Mouse (Mus musculus) neutrophil, adult 5-6 weeks (primary cell): ENCODE measurements around the gene Ltbp3. TPM values are rescaled to one million over a fixed set of nuclear protein-coding genes. Genes with fewer than 3 reads are reported as not detected.

Experiments
- ATAC-seq: fragments of 151-379, 151-347 bp; 2 replicates; pipeline ENCODE4 v1.8.0; 2017; ENCODE audit warnings: mild to moderate bottlenecking, moderate TSS enrichment; ENCODE audit not compliant: insufficient number of reproducible peaks, poor library complexity, low FRiP score, severe bottlenecking; ENCODE audit errors: extremely low read depth
- total RNA-seq: library from RNA; stranded (forward); fragments of 200-1000 nt; gene quantifications from 2 replicates; pipeline ENCODE4 v1.2.3, GENCODE M21; 2017

Gene Ltbp3
- total RNA-seq, 1 experiment from 2014 or later: 0.35 TPM

GRCm38 (mm10) chr19:5722848-5723425, 17.8 kb upstream of the Ltbp3 start:
- ATAC-seq: no peak

DNA sequence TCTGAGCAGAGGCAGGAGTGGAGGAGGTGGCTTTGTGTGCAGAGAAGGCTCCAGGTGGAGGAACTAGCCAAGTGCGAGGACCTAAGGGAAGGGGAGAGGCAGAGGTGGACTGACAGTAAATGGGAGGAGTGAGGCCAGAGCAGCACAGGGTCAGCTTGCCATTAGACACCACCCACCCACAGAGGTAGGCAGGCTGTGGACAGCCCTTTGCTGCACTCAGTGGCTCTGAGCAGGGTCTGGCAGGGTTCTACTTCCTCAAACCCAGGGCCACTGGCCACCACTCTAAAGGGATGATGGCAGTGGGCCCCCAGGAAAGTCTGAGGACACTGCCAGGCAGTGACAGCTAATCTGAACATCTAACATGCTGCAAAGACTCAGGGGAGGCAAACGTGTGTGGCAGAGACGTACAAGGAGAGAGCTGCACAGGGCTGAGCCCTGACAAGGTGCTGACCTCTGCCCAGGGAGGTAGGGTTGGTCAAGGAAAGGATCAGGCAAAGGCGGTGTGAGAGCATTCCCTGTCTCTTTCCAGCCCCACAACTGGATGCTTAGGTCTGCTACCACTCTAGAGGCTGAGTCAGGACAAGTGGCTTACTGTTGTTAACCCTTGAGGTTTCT, 16.7 kb upstream of the Ltbp3 start:
- no peak for ATAC-seq

DNA sequence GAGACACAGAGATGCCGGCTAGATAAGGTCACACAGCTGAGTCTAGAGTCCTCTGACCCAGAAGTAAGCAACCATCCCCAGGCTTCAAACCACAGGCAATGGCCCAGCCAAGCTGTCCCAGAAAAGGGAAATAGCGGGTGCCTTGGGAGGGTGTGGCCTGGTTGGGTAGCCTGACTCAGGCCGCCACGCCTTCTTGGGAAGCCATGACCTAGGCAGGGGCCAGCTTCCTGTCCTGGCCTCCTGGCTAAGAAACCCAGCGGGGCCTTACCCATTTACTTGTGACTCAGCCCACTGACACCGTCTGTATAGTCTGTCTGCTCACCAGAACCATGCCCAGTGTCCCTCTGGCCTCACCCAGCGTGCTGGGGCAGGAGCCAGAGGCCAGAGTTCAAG, 16.2 kb upstream of the Ltbp3 start:
- peak; percentile 72 for ATAC-seq

DNA sequence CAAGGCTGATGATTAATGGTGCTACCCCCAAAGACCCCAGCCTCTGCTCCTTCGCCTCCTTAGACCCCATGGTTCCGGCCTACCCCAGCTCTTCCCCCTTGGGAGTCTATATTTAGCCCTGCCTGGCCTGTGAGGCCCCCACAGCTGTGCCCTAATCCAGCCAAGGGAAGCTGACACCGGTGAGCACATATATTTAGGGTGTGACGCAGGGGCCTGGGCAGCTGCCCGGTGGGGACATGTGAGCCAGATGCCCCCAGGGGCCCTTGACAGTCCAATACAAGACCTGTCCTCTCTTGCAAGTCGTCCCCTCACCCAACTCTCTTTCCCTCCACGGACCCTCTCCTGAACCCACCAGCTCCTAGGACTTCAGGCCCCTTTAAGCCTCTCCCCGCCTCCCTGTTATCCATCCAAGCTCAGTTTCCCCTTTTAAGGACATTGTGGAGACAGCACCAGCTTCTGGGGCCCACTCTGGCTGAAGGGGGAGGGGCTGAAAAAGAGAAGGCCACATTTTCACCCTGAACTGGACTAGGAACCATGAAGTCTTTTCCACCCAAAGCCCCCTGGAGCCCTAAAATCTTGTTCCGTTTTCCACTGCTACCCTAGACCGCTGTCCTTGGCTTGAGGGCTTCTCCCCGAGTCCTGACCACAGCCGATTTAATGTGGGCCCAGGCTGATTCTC, 15.5 kb upstream of the Ltbp3 start:
- no peak for ATAC-seq

- ATAC-seq: no peak
These were observed 14.8 kb upstream of the Ltbp3 start, which contains the start of gene Ehbp1l1 for GRCm38 (mm10) chr19:5725767-5726515. Gene Ehbp1l1, minus strand, starts transcription at chr19:5726317.

DNA sequence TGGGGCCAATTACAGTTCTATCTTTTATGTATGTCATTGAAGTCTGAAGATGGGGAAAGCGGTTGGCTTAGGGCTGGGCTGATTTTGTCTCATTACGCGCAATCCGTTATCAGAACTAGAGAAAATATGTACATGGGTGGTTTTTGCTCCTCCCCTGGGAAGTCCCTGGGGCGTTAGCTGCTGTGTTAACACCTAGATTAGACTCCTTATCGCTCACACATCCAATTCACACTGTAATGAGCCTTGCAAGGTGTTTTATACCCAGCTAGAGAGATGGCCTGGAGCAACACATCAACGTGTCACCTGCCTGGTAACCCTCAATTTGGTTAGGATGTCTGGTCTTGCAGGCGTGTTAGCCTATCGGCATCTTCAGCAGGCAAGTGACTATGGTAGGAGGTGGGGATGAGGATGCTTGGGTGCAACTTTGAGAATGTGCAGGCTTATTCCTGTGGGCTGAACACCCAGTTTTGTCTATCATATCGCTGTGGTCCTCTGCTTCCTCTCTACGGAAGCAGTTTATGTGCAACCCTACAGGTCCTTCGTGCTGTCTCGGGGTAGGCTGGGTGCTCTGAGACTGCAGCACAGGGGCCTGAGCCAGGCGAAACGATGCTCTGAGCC, 13.6 kb upstream of the Ltbp3 start:
- no peak for ATAC-seq

DNA sequence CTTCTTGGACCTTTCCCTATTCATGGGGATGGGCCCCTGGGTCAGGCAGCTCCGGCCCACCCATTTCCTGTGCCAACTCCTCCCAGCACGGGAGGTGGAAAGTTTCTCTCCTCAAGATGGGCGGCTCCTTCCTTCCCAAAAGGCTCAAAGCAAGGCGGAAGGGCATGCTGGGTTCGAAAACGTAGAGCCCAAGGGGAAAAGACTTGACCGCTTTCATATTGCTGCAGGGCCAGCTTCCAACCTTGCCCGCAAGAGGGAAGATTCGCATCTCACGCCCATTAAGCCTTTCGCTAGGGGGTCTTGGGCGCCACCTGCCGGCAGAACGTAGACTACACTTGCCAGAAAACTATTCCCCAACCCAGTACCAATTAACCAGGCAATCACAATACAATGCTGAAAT, 13.0 kb upstream of the Ltbp3 start:
- peak; percentile 37 for ATAC-seq

GRCm38 (mm10) chr19:5728631-5729443, 11.9 kb upstream of the Ltbp3 start:
- ATAC-seq: no peak

- ATAC-seq: peak; percentile 45
These were observed 11.3 kb upstream of the Ltbp3 start, which contains the start of gene Fam89b for GRCm38 (mm10) chr19:5729444-5729815. Gene Fam89b, minus strand, starts transcription at chr19:5729653.

DNA sequence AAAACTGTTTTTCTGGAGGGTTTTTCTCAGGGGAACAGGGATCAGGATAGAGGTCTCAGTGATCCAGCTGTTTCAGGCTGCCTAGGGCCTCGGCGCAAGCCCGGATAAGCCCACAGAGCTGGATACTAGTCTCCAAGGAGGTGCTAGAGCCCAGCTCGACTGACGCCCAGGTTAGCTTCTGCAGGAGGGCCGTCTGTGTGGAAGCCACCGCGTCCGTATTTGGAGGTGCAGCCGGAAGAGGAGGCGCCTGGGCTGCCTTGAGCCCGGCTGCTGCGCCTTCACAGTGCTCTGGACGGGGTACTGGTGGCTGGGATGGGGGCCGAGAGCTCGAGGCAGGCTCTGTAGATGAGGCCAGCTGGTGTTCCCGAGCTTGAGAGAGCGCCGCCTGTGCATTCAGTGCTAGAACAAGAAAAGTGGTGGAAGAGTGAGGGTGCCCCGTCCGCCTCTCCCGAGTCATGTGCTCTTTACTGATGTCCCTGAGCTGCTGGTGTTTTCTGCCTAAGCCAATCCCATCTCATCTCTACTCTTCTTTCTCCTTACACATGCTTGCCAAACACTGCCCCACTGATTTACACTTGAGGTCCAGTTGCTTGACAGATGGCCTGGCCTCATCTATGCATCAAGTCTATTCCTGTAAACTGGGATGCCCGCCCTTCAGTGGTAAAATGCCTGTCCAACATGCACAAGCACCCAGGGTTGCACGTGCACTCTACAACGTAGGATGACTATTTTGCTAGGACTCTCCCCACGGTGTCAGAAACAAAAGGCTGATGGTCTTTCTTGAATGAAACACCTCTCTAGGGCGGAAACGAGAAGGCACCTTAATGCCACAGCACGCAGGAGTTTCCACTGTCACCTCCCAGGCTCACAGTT, 10.2 kb upstream of the Ltbp3 start:
- ATAC-seq: no peak

- peak; percentile 79 for ATAC-seq
These were observed 9.3 kb upstream of the Ltbp3 start for GRCm38 (mm10) chr19:5731264-5731978.

DNA sequence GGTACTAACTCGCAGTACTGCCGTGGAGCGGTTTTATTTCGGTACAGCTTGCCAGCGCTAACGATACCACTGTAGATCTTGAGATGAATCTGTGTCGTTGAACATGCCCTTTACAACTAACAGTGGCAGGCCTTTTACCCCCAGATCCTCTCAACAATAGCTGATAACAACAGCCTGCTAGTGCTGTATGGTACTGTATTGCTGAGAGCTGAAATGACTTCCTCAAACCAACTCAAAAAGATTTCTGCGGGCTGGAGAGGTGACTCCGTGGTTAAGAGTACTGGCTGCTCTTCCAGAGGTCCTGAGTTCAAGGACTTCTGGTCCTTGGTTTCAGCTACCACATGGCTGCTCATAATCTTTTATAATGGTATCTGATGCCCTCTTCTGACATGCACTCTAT, 6.4 kb upstream of the Ltbp3 start:
- no peak for ATAC-seq

GRCm38 (mm10) chr19:5739446-5739845, 1.3 kb upstream of the Ltbp3 start:
- no peak for ATAC-seq

DNA sequence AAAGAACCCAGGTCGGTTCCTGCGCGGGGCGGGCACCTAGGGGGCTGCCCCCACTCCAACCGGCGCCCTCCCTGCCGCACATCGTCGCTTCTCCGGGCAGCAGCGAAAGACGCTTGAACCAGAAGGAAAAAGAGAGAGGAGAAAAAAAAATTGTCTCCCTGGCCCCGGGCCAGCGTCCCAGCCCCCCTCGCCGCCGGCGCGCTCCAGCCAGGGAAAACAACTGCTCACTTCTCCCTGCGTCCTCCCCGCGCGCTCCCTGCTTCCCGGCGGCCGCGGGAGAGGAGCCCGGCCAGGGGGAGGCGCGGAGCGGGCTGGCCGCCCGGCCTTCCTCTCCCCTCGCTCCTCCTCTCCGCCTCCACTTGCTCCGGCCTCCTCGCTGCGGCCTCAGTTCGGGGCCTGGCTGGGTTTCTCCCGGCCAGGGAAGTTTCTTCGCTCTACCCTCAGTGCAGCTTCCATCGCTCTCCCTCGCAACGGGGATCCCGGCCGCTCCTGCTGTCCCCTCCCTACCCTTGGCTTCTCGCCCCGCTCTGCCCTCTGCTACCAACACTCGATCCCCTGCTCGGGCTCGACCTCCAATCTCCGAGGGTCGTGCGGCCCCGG, 1.0 kb downstream of the Ltbp3 start:
- no peak for ATAC-seq

GRCm38 (mm10) chr19:5742241-5742641, 1.5 kb downstream of the Ltbp3 start:
- no peak for ATAC-seq

GRCm38 (mm10) chr19:5743576-5743975, 2.9 kb downstream of the Ltbp3 start:
- no peak; the same call in 1 of the 2 replicates for ATAC-seq
